Mouse (Mus musculus): Measurements from ENCODE around the gene Pdgfa.

- TF ChIP-seq CTCF (IDR thresholded peaks at IDR 0.05; ENCODE audit: low read depth, low read length): no peak
- TF ChIP-seq POLR2A (IDR thresholded peaks at IDR 0.05; ENCODE audit: extremely low read depth, insufficient read depth, low read length): no peak
Measured at GRCm38 (mm10) chr5:138971405-138971804, 25.8 kb downstream of the Pdgfa start.

Measured in liver, adult 2 months (tissue).